Mouse (Mus musculus) forelimb bud, embryonic 11.5 days (tissue): ENCODE data around the gene Rap1gap2.

Source experiments
- DNase-seq: peaks from one replicate; pipeline ENCODE4 v3.0.0-alpha.2; 2012; ENCODE audit warnings: low read depth, low spot score

The Rap1gap2 gene

GRCm38 (mm10) chr11:74610545-74611176, at the start of gene Rap1gap2:
Gene Rap1gap2, minus strand, starts transcription at chr11:74610915.
- no peak for DNase-seq

DNA sequence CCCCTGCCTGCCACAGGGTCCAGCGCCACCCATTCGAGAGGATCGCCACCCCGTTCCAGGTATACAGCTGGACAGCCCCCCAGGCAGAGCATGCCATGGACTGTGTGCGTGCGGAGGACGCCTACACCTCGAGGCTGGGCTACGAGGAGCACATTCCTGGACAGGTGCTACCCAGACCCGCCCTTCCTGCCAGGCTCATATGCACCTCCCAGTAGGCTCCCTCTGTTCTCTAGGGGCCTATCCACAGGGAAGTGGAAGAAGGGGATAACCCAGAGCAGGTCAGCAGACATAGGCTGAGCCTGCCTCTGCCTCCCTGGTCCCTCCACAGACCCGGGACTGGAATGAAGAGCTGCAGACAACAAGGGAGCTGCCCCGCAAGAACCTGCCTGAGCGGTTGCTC, 49.6 kb upstream of the Rap1gap2 start:
- no peak for DNase-seq

- DNase-seq = no peak
Measured at GRCm38 (mm10) chr11:74655941-74656340, 45.2 kb upstream of the Rap1gap2 start.

GRCm38 (mm10) chr11:74653385-74653784, 42.7 kb upstream of the Rap1gap2 start:
- DNase-seq = no peak

GRCm38 (mm10) chr11:74652791-74653191, 42.1 kb upstream of the Rap1gap2 start:
- no peak for DNase-seq

GRCm38 (mm10) chr11:74650576-74651100, 39.9 kb upstream of the Rap1gap2 start:
- no peak for DNase-seq

GRCm38 (mm10) chr11:74649647-74650551, 39.2 kb upstream of the Rap1gap2 start:
- DNase-seq = no peak

DNA sequence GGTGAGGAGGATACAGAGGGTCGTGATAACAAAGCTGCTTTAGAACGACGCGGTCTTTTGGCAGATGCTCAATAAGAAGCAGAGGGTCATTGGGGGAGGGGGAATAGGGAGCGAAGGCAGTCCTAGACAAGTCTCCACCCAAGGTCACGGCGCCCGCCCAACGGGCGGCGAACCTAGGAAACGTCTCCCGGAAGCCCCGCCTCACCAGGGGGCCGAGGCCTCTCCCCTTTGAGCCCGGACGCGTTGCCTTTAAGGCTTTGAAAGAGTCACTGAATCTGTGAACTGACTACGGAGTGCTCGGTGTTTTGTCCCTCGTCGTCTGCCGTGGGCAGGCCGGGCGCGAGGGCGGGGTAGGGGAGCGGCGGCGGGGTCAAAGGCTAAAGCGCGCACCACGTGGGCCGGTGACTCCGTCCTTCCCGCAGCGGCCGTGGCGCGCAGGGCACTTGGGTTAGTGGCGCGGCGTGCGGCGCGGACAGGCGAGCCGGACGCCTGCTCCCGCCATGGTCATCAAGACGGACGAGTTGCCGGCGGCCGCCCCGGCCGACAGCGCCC, 38.5 kb upstream of the Rap1gap2 start, which contains the start of gene Cluh:
Gene Cluh, plus strand, starts transcription at position 401 of the 552 bp plus-strand sequence.
- peak; percentile 91 for DNase-seq

DNA sequence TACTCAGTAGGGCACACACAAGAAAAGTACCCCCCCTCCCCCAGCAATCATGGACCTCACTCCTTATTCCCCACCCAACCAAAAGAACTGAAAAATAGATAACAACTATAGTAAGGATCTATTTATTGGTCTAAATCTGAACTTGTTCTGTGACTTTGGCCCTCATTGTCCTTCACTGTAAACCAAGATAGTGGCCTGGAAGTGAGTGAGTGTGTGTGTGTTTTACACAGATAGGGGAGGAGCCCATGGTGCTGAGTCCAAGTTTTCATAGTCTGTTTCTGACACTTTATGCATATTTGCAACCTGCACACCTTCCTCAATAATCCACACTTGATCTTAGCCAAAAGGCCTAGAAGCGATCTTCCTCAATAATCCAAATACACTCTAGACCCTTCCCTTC, 38.0 kb upstream of the Rap1gap2 start:
- DNase-seq = no peak

- no peak for DNase-seq
Measured at GRCm38 (mm10) chr11:74647966-74648365, 37.3 kb upstream of the Rap1gap2 start.

DNA sequence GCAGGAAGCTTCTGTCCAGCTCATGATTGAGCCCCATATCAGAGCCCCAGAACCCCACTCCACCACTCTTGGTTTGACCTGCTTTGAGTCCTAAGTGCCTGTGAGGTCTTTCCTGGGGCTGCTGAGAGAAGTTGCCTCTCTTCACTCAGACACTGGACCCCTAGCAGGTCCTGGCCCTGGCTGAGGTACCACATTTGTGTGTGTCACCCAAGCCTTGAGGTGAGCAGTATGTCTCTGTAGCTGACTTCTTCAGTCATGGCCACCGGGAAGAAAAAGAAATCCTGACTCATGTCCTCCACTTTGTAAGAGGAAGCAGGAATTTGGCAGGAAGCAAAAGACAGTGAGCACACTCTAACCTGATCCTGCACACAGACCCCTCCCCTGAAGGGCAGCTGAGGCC, 28.9 kb upstream of the Rap1gap2 start:
- no peak for DNase-seq

DNA sequence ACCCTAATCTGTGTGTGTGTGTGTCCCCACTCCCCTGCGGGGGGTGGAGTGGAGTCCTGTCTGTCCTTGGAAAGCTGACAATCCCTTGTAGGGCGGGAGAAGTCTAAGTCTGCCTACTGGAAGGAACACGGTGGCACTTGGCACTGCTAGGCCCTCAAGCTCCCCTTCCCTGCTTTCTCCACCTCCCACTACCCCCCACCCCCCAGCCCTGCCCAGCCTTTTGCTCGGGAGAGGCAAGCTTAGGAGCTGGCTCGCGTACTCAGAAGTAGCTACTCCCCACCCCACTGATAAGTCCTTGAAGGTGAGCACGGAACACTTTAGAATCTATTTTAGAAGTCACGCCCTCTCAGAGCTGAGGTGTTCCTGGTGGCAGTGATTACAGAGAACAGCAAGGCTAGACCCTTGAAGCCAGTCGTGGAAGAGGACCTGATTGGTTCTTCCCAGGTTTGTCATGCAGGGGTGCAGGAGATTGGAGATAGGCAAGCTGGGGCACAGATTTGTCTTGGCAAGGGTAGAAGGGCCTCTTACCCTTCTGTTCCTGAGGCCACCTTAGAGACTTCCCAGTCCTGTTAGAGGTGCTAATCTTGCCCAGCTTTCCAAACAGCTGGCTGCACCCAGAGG, 28.2 kb upstream of the Rap1gap2 start:
- DNase-seq = no peak

DNA sequence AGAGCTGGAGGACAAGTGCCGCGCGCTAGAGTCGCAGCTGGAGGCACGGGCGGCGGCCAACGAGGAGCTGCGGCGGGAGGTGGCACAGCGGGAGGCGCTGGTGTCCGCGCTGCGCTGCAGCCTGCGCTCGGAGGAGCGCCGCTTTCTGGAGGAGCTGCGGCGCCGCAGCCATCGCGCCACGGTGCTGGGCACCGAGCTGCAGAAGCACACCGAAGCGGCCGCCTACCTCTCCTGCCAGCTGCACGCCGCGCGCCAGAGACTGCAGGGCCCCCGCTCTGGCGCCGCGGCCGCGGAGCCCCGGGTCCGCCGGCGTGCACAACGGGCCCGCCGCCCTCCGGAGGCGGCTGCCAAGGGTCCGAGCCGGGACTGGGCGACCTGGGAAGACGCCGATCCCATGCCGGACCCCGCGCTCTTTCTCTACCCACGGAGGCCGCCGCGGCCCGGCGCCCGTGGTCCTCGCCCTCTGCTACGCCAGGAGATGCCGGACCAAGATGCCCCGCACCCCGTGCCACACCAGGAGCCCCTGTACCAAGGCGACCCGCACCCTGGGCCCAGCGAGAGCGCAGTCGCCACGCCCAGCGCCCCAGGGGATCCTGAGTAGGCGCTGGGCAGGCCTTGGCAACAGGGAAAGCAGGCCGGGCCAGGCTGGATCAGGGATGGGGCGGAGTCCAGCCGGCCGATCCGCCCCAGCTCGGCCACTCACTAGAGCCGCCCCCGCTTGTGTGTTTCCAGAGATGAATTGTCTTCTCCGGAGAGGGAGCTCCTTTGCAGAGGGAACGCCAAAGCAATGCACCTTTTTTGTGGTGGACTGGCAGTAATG, 27.5 kb upstream of the Rap1gap2 start:
- DNase-seq = peak; percentile 65

DNA sequence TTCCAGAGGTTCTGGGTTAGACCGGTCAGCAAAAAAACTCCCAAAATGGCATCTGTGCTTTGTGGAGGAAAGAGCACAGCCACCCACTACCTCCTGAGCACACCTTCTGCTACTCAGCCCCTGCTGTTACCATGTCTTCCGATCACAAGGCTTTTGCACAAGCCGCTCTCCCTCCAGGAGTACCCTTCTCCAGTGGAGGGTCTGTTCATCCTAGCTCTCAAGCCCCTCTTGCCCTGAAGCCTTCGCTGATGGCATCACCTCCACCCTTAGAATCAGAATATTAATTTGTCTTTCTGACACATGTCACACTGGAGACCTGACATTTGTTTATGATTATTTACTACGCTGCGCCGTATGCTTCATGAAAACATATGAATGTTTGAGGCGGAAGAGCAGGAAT, 26.8 kb upstream of the Rap1gap2 start:
- DNase-seq = no peak

- peak; percentile 88 for DNase-seq
Measured at GRCm38 (mm10) chr11:74634490-74635275, 24.0 kb upstream of the Rap1gap2 start.

DNA sequence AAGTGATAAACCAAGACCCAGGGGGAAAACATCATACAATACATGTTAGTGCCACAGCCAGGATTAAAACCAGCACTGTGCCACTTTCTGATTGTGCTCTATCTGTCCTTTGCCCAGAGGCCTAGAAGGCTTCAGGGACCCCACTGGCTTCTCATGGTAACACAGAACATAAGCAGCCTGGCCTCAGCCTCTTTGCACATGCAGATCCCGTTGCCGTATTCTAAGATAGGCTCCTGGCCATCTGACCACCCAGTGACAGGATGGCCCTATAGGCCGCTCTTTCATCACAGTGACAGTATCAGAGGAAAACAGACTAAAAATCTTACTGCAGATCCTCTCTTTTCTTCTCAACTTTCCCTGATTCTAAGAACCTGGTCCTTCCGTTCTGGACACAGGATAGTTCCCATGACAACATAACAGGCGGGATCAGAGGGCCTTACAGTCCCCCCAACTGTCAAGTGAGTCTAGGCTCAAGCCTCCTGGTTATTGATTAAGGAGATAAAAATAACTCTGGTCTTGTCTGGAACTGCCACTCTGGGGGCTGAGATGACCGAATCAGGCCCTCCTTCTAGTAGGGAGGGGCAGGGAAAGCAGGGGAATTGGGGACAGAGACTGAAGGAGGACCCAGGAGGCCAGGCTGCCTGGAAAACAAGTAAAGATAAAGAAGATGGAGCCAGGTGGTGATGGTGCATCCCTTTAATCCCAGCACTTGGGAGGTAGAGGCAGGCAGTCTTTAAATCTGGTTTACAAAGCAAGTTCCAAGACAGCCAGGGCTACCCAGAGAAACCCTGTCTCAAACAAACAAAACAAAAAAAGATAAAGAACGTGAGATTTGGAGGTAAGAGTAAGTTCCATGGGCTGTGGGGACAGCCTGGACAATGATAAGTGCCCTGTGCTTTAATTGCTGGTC, 21.4 kb upstream of the Rap1gap2 start:
- DNase-seq = no peak

GRCm38 (mm10) chr11:74627481-74627880, 16.8 kb upstream of the Rap1gap2 start:
- no peak for DNase-seq

DNA sequence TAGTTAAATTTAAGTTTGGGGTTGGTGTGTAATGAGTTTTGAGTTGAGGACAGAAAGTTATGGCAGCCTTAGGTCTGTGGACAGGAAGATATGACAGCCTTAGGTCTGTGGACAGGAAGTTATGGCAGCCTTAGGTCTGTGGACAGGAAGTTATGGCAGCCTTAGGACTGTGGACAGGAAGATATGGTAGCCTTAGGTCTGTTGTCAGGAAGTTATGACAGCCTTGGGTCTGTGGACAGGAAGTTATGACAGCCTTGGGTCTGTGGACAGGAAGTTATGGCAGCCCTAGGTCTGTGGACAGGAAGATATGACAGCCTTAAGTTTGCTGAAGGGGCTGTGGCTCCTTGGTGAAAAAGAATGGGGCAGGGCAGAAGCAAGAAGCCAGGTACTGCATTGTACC, 14.6 kb upstream of the Rap1gap2 start:
- no peak for DNase-seq

- DNase-seq = no peak
Measured at GRCm38 (mm10) chr11:74623693-74624092, 13.0 kb upstream of the Rap1gap2 start.
